Mouse (Mus musculus) heart, adult 2 months (tissue): Measurements from ENCODE around the gene Onecut3.

Source experiments
- CTCF ChIP-seq: fragments of 200-600 bp; IDR thresholded peaks from 2 replicates; pipeline ENCODE4 v1.8.1; 2022; ENCODE audit warnings: antibody characterized with exemption, mild to moderate bottlenecking, moderate library complexity
- EP300 ChIP-seq: fragments of 200-500 bp; IDR thresholded peaks from 2 replicates; pipeline ENCODE4 v1.6.1; 2011; ENCODE audit warnings: low read depth, low read length, control low read depth; ENCODE audit not compliant: insufficient read depth
- POLR2A ChIP-seq: fragments of 200-500 bp; IDR thresholded peaks from 2 replicates; pipeline ENCODE4 v1.6.1; 2011; ENCODE audit warnings: mild to moderate bottlenecking, low read depth, low read length, control low read depth; ENCODE audit not compliant: insufficient read depth

- peak; percentile 22; the same call in 1 of the 2 replicates for TF ChIP-seq CTCF
- no peak for TF ChIP-seq POLR2A
- no peak for TF ChIP-seq EP300
Observed at GRCm38 (mm10) chr10:80538710-80539394, 44.2 kb downstream of the Onecut3 start, which contains the start of gene Atp8b3.
